Mouse (Mus musculus) kidney, adult 2 months (tissue): ENCODE measurements around the gene Fam83f. TPM values are rescaled to one million over a fixed set of nuclear protein-coding genes. Genes with fewer than 3 reads are reported as not detected.
"Not testable (repeated sequence)": the region's sequence is repeated elsewhere in the genome, so short reads cannot be mapped to it uniquely, and the experiment has no call there.

Experiments
- DNase-seq: peaks from one replicate; pipeline ENCODE4 v3.0.0; 2021
- H3K27ac ChIP-seq: fragments of 200-500 bp; 2 replicates; pipeline ENCODE4 v1.5.1; 2012; ENCODE audit warnings: low read depth, low read length, control low read depth, inconsistent platforms; ENCODE audit not compliant: insufficient read depth
- H3K27me3 ChIP-seq: fragments of 200-500 bp; replicated peaks from 2 replicates; pipeline ENCODE4 v1.6.1; 2012; ENCODE audit warnings: mild to moderate bottlenecking, moderate library complexity, low read length, inconsistent platforms; ENCODE audit not compliant: control insufficient read depth, insufficient read depth
- H3K36me3 ChIP-seq: fragments of 200-500 bp; 2 replicates; pipeline ENCODE4 v1.6.1; 2012; ENCODE audit warnings: mild to moderate bottlenecking, moderate library complexity, low read length, inconsistent platforms; ENCODE audit not compliant: control insufficient read depth, insufficient read depth
- H3K4me1 ChIP-seq: fragments of 200-500 bp; 2 replicates; pipeline ENCODE4 v1.6.1; 2011; ENCODE audit warnings: low read length; ENCODE audit not compliant: control insufficient read depth, insufficient read depth
- H3K4me3 ChIP-seq: fragments of 200-500 bp; 2 replicates; pipeline ENCODE4 v1.5.1; 2011; ENCODE audit warnings: mild to moderate bottlenecking, low read depth, low read length, control low read depth; ENCODE audit not compliant: insufficient read depth
- CTCF ChIP-seq: fragments of 200-500 bp; conservative IDR thresholded peaks from 2 replicates; pipeline ENCODE4 v1.5.1; 2011; ENCODE audit warnings: low read depth, mild to moderate bottlenecking, control low read depth, low read length, moderate library complexity, mixed read lengths; ENCODE audit not compliant: insufficient read depth, insufficient read length
- POLR2A ChIP-seq: fragments of 200-500 bp; IDR thresholded peaks from one replicate; pipeline ENCODE4 v1.6.1; 2011; ENCODE audit warnings: low read depth, low read length, control low read depth
- WGBS: fragments of 180-500 bp; shearing (Covaris S2); methylation state at CpG from one replicate; pipeline ENCODE4 v1.1.7; 2018; 5-methylcytosine and 5-hydroxymethylcytosine counted together
- polyA plus RNA-seq: library from polyadenylated mRNA; depleted of rRNA; stranded (reverse); fragments of >200 nt; gene quantifications from 2 replicates; pipeline ENCODE4 v1.2.3, GENCODE M21; 2012

Gene Fam83f
- polyA plus RNA-seq, 1 experiment = 2.8 TPM

DNA sequence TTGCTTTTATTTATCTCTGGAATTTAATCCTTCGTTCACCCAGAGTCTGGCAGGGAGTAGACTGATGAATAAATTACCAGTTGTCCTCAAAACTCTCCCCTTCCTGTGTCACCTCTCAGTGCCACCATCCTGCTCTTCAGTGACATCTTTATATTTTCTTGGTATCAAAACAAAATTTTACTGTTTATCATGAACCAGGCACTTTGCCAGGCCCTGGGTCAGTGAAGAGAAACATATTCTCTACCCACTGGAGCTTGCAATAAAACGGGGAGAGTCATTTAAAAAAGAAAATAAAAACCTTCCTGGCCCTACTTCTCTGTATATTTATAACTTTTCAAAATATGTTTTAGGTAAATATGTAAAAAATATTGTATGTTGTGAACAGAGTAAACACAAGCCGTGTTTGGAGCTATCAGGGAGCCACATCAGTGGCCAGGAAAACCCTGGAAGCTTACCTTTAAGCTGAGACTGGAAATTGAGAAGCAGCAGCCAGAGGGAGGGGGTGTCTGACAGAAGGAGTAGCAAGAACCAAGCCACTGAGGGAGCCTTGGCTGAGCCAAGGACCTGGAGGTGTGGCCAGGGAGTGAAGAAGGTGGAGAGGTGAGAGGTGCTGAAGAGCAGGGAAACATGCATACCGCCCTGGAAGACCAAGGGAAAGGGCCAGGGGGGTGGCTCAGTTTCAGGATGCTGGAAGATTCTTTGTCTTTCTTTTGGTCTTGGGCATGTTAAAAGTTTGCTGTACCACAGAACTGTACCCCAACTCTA is 60.8 kb downstream of the Fam83f start:
- no peak for TF ChIP-seq CTCF
- TF ChIP-seq POLR2A = no peak
- H3K4me1 ChIP-seq = peaks cover 7% of the 10 kb centered on the region; the same call in 1 of the 2 replicates
- H3K4me3 ChIP-seq = no peak overlapping the region
- WGBS = 22% methylated on average over 4 of the region's 4 CpGs
- no peaks in the 10 kb centered on the region for H3K36me3 ChIP-seq
- H3K27ac ChIP-seq = no peak overlapping the region
- H3K27me3 ChIP-seq = no peaks in the 10 kb centered on the region
- DNase-seq = peak; percentile 26

DNA sequence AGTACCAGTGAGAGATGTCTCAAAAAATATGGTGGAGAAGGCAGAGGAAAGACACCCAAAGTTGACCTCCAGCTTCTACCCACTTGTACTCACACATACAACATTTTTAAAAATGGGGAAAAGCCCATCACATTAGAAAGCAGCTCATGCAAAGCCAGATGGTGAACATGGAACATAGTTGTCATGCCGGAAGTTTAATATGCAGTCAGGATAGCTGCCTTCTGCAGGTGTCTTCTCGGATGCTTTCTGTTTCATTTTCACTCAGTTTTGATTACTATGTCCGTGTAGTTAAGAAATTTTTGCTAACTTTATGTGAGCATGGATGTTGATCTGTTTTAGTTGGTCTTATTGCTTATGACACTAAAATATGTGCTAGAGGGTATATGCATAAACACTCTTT is 63.7 kb downstream of the Fam83f start:
- no peak for DNase-seq
- Histone ChIP-seq H3K36me3 (no peaks in the 10 kb centered on the region), H3K4me1 (peaks cover 7% of the 10 kb centered on the region; the same call in 1 of the 2 replicates), H3K4me3 (no peak overlapping the region), H3K27me3 (no peaks in the 10 kb centered on the region), H3K27ac (no peak overlapping the region)
- TF ChIP-seq CTCF (no peak), POLR2A (no peak)
- 87% methylated on average over 3 of the region's 3 CpGs for WGBS

- H3K27me3 ChIP-seq, DNase-seq, H3K4me1 ChIP-seq, H3K36me3 ChIP-seq, H3K27ac ChIP-seq, H3K4me3 ChIP-seq: not testable (repeated sequence)
- WGBS = 95% methylated on average over 4 of the region's 4 CpGs
Observed at GRCm38 (mm10) chr15:80735708-80736107, 64.1 kb downstream of the Fam83f start.

DNA sequence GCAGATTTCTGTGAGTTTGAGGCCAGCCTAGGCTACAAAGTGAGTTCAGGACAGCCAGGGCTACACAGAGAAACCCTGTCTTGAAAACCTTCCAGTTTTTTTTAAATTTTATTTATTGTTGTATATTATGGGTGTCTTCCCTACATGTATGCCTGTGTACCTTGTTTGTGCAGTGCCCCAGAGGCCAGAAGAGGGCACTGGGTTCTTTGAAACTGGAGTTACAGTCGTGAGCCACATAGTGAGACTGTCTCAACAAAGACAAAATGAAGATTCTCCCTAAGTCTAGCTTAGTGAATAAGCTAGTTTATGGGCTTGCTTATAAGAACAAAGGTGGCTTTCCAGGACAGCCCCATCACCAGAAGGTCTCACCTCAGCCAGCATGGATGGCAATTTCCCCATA is 64.9 kb downstream of the Fam83f start:
- Histone ChIP-seq H3K4me3 (no peak overlapping the region), H3K36me3 (no peaks in the 10 kb centered on the region), H3K27ac (no peak overlapping the region), H3K4me1 (peaks cover 4% of the 10 kb centered on the region; the same call in 1 of the 2 replicates), H3K27me3 (no peaks in the 10 kb centered on the region)
- DNase-seq = no peak
- peak; percentile 23; the same call in 1 of the 2 replicates for TF ChIP-seq CTCF
- no peak for TF ChIP-seq POLR2A
- WGBS = 59% methylated on average over 1 of the region's 1 CpGs

DNA sequence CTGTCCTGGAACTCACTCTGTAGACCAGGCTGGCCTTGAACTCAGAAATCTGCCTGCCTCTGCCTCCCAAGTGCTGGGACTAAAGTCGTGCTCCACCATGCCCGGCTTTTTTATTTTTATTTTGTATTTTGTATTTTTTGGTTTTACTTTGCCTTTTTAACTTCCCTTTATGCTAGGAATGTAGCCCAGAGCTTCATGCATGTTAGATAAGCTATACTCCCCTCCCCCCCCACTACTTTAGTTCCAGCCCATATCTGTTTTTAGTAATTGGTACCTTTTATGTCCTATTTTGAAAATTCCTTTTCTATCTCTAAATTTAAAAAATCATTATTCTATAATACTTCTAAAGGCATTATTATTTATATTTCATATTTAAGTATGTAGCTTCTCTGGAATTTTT is 66.6 kb downstream of the Fam83f start:
- peaks cover 6% of the 10 kb centered on the region; the same call in 1 of the 2 replicates for H3K4me1 ChIP-seq
- H3K27me3 ChIP-seq = no peaks in the 10 kb centered on the region
- TF ChIP-seq POLR2A (no peak), CTCF (no peak)
- no peaks in the 10 kb centered on the region for H3K36me3 ChIP-seq
- WGBS = 88% methylated on average over 2 of the region's 2 CpGs
- no peak overlapping the region for H3K4me3 ChIP-seq
- DNase-seq = no peak
- no peak overlapping the region for H3K27ac ChIP-seq

- no peak for TF ChIP-seq POLR2A
- TF ChIP-seq CTCF = no peak
- Histone ChIP-seq H3K27ac (no peak overlapping the region), H3K4me3 (no peak overlapping the region), H3K36me3 (no peaks in the 10 kb centered on the region), H3K4me1 (peaks cover 6% of the 10 kb centered on the region; the same call in 1 of the 2 replicates), H3K27me3 (no peaks in the 10 kb centered on the region)
- WGBS = 100% methylated on average over 1 of the region's 1 CpGs
- no peak for DNase-seq
Observed at GRCm38 (mm10) chr15:80739972-80740371, 68.3 kb downstream of the Fam83f start.

GRCm38 (mm10) chr15:80741836-80742235 is 70.2 kb downstream of the Fam83f start:
- WGBS = 76% methylated on average over 1 of the region's 1 CpGs
- no peak for DNase-seq
- TF ChIP-seq POLR2A (no peak), CTCF (no peak)

More at GRCm38 (mm10) chr15:80741836-80742235, 70.2 kb downstream of the Fam83f start:
- Histone ChIP-seq H3K36me3 (no peaks in the 10 kb centered on the region), H3K4me1 (peaks cover 6% of the 10 kb centered on the region; the same call in 1 of the 2 replicates), H3K27me3 (no peaks in the 10 kb centered on the region), H3K27ac (no peak overlapping the region), H3K4me3 (no peak overlapping the region)
